Mouse (Mus musculus) spleen, adult 2 months (tissue): ENCODE measurements around the gene Rs1.
"Not testable (repeated sequence)": the region's sequence is repeated elsewhere in the genome, so short reads cannot be mapped to it uniquely, and the experiment has no call there.

ENCODE experiments used
- CTCF ChIP-seq: fragments of 200-500 bp; IDR thresholded peaks from 2 replicates; pipeline ENCODE4 v1.5.1; 2011; ENCODE audit warnings: mild to moderate bottlenecking, inconsistent platforms; ENCODE audit not compliant: insufficient read depth, insufficient read length, insufficient replicate concordance; ENCODE audit errors: extremely low read depth
- POLR2A ChIP-seq: fragments of 200-500 bp; IDR thresholded peaks from 2 replicates; pipeline ENCODE4 v1.6.1; 2011; ENCODE audit warnings: low read depth, low read length, inconsistent platforms

DNA sequence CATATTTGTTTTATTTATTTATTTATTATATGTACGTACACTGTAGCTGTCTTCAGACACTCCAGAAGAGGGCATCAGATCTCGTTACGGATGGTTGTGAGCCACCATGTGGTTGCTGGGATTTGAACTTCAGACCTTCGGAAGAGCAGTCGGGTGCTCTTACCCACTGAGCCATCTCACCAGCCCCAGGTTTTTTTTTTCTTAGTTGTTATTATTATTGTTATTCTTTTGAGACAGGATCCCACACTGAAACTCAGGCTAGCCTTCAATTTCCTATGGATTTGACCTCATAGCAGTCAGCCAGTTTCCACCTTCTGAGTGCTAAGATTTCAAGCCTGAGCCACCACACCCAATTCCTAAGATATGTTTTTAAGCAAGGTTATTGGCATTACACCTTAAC, 1.8 kb downstream of the Rs1 start:
- TF ChIP-seq CTCF, POLR2A: not testable (repeated sequence)
